Mouse (Mus musculus) lung, adult 2 months (tissue): Measurements from ENCODE around the gene Car14.
"Not testable (repeated sequence)": the region's sequence is repeated elsewhere in the genome, so short reads cannot be mapped to it uniquely, and the experiment has no call there.

ENCODE experiments used
- CTCF ChIP-seq: fragments of 200-500 bp; IDR thresholded peaks from 2 replicates; pipeline ENCODE4 v1.5.1; 2011; ENCODE audit warnings: mild to moderate bottlenecking, low read length, control low read depth; ENCODE audit not compliant: insufficient read depth
- POLR2A ChIP-seq: fragments of 200-500 bp; IDR thresholded peaks from 2 replicates; pipeline ENCODE4 v1.6.1; 2011; ENCODE audit warnings: low read depth, mild to moderate bottlenecking, control low read depth, low read length, borderline replicate concordance; ENCODE audit errors: extremely low read depth

DNA sequence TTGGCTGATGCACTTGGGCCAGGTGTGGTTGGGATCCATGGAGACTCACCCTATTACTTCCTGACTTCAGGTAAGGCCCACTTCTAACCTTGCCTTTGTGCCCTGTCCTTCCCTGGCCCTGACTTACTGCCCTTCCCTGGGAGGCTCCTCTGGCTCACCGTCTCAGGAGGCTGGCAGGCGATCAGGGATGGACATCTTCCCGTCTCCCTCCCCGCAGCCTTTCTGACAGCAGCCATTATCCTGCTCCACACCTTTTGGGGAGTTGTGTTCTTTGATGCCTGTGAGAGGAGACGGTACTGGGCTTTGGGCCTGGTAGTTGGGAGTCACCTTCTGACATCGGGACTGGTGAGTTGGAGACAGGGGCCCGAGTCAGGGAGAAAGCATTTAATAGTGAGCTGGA is 9.0 kb downstream of the Car14 start:
- not testable (repeated sequence) for TF ChIP-seq CTCF, POLR2A
